Mouse (Mus musculus): ENCODE data around the gene Dnajb14.

GRCm38 (mm10) chr3:137961736-137962385, 94.4 kb downstream of the Dnajb14 start:
- TF ChIP-seq CTCF (IDR thresholded peaks at IDR 0.05; ENCODE audit: borderline replicate concordance, extremely low read depth, insufficient read depth, insufficient read length), result no peak
- no peak for TF ChIP-seq POLR2A (IDR thresholded peaks at IDR 0.05; ENCODE audit: borderline replicate concordance, extremely low read depth, insufficient read depth, insufficient read length, poor library complexity, severe bottlenecking)

Data from brain, embryonic 14.5 days (tissue).